Mouse (Mus musculus) spleen, postnatal 14 days (tissue): ENCODE measurements around the gene Wdr81.

Experiments used
- DNase-seq, 2 experiments: peaks; one replicate each; pipeline ENCODE4 v3.0.0; 2021 to 2022; ENCODE audit warnings: low spot score in 2 of 2

The Wdr81 gene

DNA sequence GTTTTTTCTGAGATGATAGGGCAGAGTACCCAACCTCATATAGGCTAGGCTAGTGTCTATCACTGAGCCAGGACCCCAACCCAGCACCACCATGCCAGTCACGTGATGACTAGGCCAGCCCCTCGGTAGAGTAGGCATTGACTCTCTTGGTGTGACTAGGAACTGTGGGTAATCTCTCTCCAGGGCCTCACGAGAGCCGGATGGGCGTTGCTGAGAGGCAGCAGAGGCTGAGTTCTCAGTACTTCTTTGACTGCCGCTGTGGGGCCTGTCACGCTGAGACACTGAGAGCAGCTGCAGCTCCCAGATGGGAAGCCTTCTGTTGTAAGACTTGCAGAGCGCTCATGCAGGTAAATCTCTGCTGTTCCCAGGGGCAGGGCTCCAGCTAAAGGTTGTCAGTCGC lies 54.4 kb downstream of the Wdr81 start:
- no peak for DNase-seq

- no peak for DNase-seq
Measured at GRCm38 (mm10) chr11:75399411-75399841, 55.1 kb downstream of the Wdr81 start.

DNA sequence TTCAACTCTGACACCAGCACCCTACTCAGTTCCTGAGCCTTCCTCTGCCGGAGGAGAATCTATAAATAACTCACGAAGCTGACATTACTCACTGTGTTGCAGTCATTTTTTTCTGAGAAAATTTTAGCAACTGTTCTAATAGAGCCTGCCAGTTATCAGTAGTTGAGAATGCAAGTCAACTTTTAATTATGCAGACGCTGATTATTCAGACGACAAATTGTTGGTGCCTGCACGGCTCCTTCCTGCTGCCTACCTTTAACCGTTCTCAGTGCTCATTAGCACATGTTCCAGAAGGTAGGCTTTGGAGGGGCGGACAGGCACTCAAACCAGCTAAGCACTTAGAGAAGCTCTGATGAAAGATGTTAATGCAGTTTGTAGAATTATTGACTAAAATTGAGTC lies 57.1 kb downstream of the Wdr81 start:
- no peak for DNase-seq

DNA sequence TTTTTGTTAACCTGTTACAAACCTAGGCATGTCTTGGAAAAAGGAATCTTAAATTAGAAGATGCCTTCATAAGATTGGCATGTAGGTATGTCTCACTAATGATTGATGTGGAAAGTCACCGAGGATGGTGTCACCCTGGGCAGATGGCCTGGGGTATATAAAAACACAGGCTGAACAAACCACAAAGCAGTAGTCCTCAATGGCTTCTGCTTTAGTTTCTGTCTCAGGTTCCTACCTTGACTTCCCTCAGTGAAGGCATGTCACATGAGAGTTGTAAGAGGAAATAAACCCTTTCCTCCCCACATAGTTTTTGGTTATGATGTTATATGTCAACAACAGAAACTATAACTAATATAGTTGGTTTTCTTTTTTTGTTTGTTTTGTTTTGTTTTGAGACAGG lies 58.9 kb downstream of the Wdr81 start:
- DNase-seq, result no peak
